Mouse (Mus musculus) thymus, adult 2 months (tissue): ENCODE data around the gene Hsf2bp.

Experiments used
- CTCF ChIP-seq: fragments of 200-500 bp; IDR thresholded peaks from 2 replicates; pipeline ENCODE4 v1.5.1; 2012; ENCODE audit warnings: mild to moderate bottlenecking, control low read depth, low read length, moderate library complexity, borderline replicate concordance; ENCODE audit not compliant: control insufficient read depth, poor library complexity, insufficient read depth; ENCODE audit errors: extremely low read depth
- POLR2A ChIP-seq: fragments of 200-500 bp; IDR thresholded peaks from 2 replicates; pipeline ENCODE4 v1.6.1; 2012; ENCODE audit warnings: mild to moderate bottlenecking, low read length, control low read depth, moderate library complexity; ENCODE audit not compliant: control insufficient read depth, poor library complexity, insufficient read depth; ENCODE audit errors: extremely low read depth

DNA sequence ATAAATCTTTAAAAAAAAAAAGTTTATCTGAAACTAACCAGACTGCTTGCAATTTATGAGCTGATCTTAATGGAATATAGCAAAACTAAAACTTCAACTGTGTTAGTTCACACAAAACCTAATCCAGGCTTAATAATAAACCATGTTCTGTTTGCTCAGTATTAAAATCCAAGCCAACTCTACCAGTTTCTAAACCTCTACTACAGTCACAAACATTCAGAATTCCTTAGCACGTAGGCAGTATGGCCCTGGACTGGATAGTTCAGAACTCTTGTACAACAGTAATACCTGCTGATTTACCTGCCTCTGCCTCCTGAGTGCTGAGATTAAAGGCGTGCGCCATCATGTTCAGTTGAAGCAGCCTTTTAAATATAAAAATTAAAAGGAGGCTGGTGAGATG lies 14.2 kb downstream of the Hsf2bp start:
- TF ChIP-seq CTCF (no peak), POLR2A (no peak)
